Mouse (Mus musculus) heart, adult 2 months (tissue): Measurements from ENCODE around the gene Sorl1. TPM values are rescaled to one million over a fixed set of nuclear protein-coding genes. Genes with fewer than 3 reads are reported as not detected.

ENCODE experiments used
- DNase-seq, 2 experiments: peaks; one replicate each; pipeline ENCODE4 v3.0.0; 2021
- H3K27ac ChIP-seq: fragments of 200-600 bp; 2 replicates; pipeline ENCODE4 v1.8.1; 2022
- H3K27me3 ChIP-seq: fragments of 200-500 bp; 2 replicates; pipeline ENCODE4 v1.6.1; 2012; ENCODE audit warnings: mild to moderate bottlenecking, low read length, inconsistent platforms, mixed read lengths; ENCODE audit not compliant: control insufficient read depth, insufficient read depth
- H3K36me3 ChIP-seq: fragments of 200-500 bp; 2 replicates; pipeline ENCODE4 v1.6.1; 2012; ENCODE audit warnings: low read length, inconsistent platforms; ENCODE audit not compliant: control insufficient read depth, insufficient read depth
- H3K4me1 ChIP-seq: fragments of 200-500 bp; 2 replicates; pipeline ENCODE4 v1.6.1; 2011; ENCODE audit warnings: low read length; ENCODE audit not compliant: control insufficient read depth, insufficient read depth
- H3K4me3 ChIP-seq: fragments of 200-600 bp; 2 replicates; pipeline ENCODE4 v1.8.1; 2022
- H3K79me2 ChIP-seq: fragments of 200-500 bp; replicated peaks from 2 replicates; pipeline ENCODE4 v1.6.1; 2012; ENCODE audit warnings: mild to moderate bottlenecking, inconsistent platforms, low read length, moderate library complexity, mixed read lengths; ENCODE audit not compliant: control insufficient read depth, insufficient read depth
- H3K9ac ChIP-seq: fragments of 200-500 bp; 2 replicates; pipeline ENCODE4 v1.6.1; 2012; ENCODE audit warnings: low read depth, mild to moderate bottlenecking, control low read depth, inconsistent platforms, low read length, mixed read lengths
- CTCF ChIP-seq: fragments of 200-600 bp; IDR thresholded peaks from 2 replicates; pipeline ENCODE4 v1.8.1; 2022; ENCODE audit warnings: antibody characterized with exemption, mild to moderate bottlenecking, moderate library complexity
- EP300 ChIP-seq: fragments of 200-500 bp; IDR thresholded peaks from 2 replicates; pipeline ENCODE4 v1.6.1; 2011; ENCODE audit warnings: low read depth, low read length, control low read depth; ENCODE audit not compliant: insufficient read depth
- POLR2A ChIP-seq: fragments of 200-500 bp; IDR thresholded peaks from 2 replicates; pipeline ENCODE4 v1.6.1; 2011; ENCODE audit warnings: mild to moderate bottlenecking, low read depth, low read length, control low read depth; ENCODE audit not compliant: insufficient read depth
- WGBS: fragments of 180-500 bp; shearing (Covaris S2); methylation state at CpG from one replicate; pipeline ENCODE4 v1.1.7; 2018; 5-methylcytosine and 5-hydroxymethylcytosine counted together
- intact Hi-C: fragments of 180-260 bp; cut with DNase I; formaldehyde crosslinking; loops from one replicate; pipeline ENCODE4 v1.15.1; 2025
- polyA plus RNA-seq: library from polyadenylated mRNA; depleted of rRNA; stranded (reverse); fragments of >200 nt; gene quantifications from 2 replicates; pipeline ENCODE4 v1.2.3, GENCODE M21; 2012
- total RNA-seq, 2 experiments: library from RNA; stranded (reverse); gene quantifications; 2 replicates each; pipeline ENCODE4 v1.2.3; 2021

Sorl1 gene
- total and polyA plus RNA-seq, 3 experiments: 13.4 to 16.0 (median 14.1) TPM

GRCm38 (mm10) chr9:41995278-41995677, 128.8 kb downstream of the Sorl1 start:
- TF ChIP-seq CTCF (no peak), POLR2A (no peak), EP300 (no peak)
- intact Hi-C loops: no loop called here
- H3K27ac ChIP-seq: no peak overlapping the region

DNA sequence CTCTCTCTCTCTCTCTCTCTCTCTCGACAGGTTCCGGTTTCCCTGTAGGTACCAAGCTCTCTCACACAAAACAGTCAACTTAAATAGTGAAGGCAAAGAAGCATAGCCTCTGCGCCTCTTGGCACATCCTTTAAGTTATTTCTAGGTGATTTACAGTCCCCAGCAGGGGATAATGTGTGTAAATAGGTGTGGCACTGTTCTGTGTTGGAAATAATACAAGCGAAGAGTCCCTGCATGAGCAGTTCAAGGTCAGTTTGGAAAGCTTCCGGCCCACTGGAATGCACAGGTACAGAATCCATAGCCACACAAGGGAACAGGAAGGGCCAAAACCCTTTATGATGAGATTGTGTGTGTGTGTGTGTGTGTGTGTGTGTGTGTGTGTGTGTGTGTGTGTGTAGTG, 130.3 kb downstream of the Sorl1 start:
- Histone ChIP-seq H3K79me2 (no peaks in the 10 kb centered on the region), H3K27ac (no peak overlapping the region), H3K4me1 (no peaks in the 10 kb centered on the region), H3K4me3 (no peak overlapping the region), H3K9ac (no peak overlapping the region), H3K36me3 (no peaks in the 10 kb centered on the region), H3K27me3 (no peaks in the 10 kb centered on the region)
- TF ChIP-seq POLR2A: no peak
- no peak for DNase-seq
- intact Hi-C loops: no loop called here
- 86% methylated on average over 5 of the region's 5 CpGs for WGBS

More at GRCm38 (mm10) chr9:41995278-41995677, 128.8 kb downstream of the Sorl1 start:
- no peak for DNase-seq
- Histone ChIP-seq H3K36me3 (no peaks in the 10 kb centered on the region), H3K4me3 (no peak overlapping the region), H3K4me1 (no peaks in the 10 kb centered on the region), H3K9ac (no peak overlapping the region), H3K79me2 (no peaks in the 10 kb centered on the region), H3K27me3 (no peaks in the 10 kb centered on the region)
- 88% methylated on average over 9 of the region's 9 CpGs for WGBS

- TF ChIP-seq CTCF (no peak), EP300 (no peak), POLR2A (no peak)
- H3K36me3 ChIP-seq: no peaks in the 10 kb centered on the region
- intact Hi-C loops: no loop called here
- no peaks in the 10 kb centered on the region for H3K79me2 ChIP-seq
- H3K9ac ChIP-seq: no peak overlapping the region
- no peak overlapping the region for H3K4me3 ChIP-seq
- H3K27me3 ChIP-seq: no peaks in the 10 kb centered on the region
- WGBS: 44% methylated on average over 5 of the region's 5 CpGs
- no peak for DNase-seq
- H3K27ac ChIP-seq: no peak overlapping the region
- H3K4me1 ChIP-seq: no peaks in the 10 kb centered on the region
These were observed 131.3 kb downstream of the Sorl1 start for GRCm38 (mm10) chr9:41992841-41993240.

DNA sequence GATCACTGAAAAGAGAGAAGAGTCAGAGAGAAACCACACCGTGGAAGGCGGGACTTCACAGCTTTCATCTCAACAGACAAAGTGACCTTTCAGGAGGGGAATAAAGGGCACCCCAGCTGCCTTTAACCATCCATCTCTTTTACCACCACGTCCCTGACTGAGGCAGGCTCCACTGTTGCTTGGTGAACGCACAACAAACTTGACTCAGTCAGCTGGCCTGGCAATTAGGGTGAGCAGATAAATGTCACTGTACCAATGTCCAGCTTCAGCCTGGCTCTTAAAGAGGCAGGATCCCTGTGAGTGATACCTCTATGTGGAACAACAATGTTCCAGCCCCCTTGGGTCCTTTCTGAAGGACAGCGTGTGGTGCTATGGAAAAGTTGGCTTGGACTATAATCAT, 138.5 kb downstream of the Sorl1 start:
- Histone ChIP-seq H3K4me3 (no peak overlapping the region), H3K36me3 (no peaks in the 10 kb centered on the region), H3K79me2 (no peaks in the 10 kb centered on the region), H3K4me1 (no peaks in the 10 kb centered on the region), H3K27ac (no peak overlapping the region), H3K9ac (no peak overlapping the region), H3K27me3 (no peaks in the 10 kb centered on the region)
- intact Hi-C loops: no loop called here
- 59% methylated on average over 5 of the region's 5 CpGs for WGBS
- DNase-seq: no peak
- no peak for TF ChIP-seq POLR2A
- no peak for TF ChIP-seq CTCF
- TF ChIP-seq EP300: no peak

- WGBS: 82% methylated on average over 9 of the region's 9 CpGs
- no peaks in the 10 kb centered on the region for H3K36me3 ChIP-seq
- H3K79me2 ChIP-seq: no peaks in the 10 kb centered on the region
- H3K9ac ChIP-seq: no peak overlapping the region
- no peak overlapping the region for H3K4me3 ChIP-seq
- no peak for TF ChIP-seq EP300
- TF ChIP-seq CTCF: no peak
- intact Hi-C loops: no loop called here
- H3K27me3 ChIP-seq: no peaks in the 10 kb centered on the region
- H3K27ac ChIP-seq: no peak overlapping the region
- DNase-seq: no peak
- H3K4me1 ChIP-seq: no peaks in the 10 kb centered on the region
These were observed 139.0 kb downstream of the Sorl1 start for GRCm38 (mm10) chr9:41985052-41985451.

DNA sequence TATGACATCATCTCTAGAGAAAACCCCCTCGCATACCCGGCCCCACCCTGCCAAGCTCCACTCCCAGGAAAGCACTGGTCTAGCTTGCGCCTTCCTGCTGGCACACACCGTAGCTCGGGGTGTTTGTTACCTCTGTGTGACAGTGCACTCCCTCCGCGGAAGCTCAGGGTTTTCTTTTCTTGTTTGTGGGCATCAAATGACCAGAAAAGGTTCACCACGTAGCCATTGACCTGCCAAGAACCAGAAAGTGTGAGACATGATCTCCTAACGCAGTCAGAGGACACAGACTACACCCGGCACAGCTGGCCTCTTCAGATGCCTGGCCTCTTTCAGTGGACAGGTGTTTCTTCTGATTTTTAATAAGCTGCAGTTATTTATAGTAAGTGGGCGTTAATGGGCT, 139.8 kb downstream of the Sorl1 start:
- Histone ChIP-seq H3K36me3 (no peaks in the 10 kb centered on the region), H3K27ac (no peak overlapping the region), H3K4me1 (no peaks in the 10 kb centered on the region), H3K27me3 (no peaks in the 10 kb centered on the region), H3K4me3 (no peak overlapping the region), H3K9ac (no peak overlapping the region), H3K79me2 (no peaks in the 10 kb centered on the region)
- 84% methylated on average over 11 of the region's 11 CpGs for WGBS
- intact Hi-C loops: no loop called here
- TF ChIP-seq POLR2A (no peak), EP300 (no peak), CTCF (no peak)
- no peak for DNase-seq

DNA sequence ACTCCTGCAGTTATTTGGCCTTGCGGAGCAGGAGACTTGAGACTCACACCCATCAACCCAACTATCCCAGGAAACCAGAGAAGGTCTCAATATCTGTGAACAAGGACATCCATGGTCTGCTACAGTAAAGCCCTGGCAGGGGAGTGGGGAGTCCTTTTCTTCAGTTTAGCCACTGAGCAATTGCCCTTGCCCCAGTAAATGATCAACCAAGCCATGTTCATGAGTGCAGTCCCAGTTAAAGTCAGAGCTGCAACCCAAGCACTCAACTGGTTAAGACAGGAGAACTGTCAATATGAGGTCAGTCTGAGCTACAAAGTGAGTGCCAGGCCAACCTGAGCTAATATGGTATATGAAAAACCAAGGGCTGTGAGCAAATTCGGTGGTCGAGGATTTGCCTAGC, 140.8 kb downstream of the Sorl1 start:
- H3K27ac ChIP-seq: no peak overlapping the region
- no peaks in the 10 kb centered on the region for H3K27me3 ChIP-seq
- no peaks in the 10 kb centered on the region for H3K4me1 ChIP-seq
- no peaks in the 10 kb centered on the region for H3K79me2 ChIP-seq
- no peak for DNase-seq
- no peaks in the 10 kb centered on the region for H3K36me3 ChIP-seq
- intact Hi-C loops: no loop called here
- TF ChIP-seq POLR2A (no peak), EP300 (no peak), CTCF (no peak)
- H3K4me3 ChIP-seq: no peak overlapping the region
- 92% methylated on average over 3 of the region's 3 CpGs for WGBS
- no peak overlapping the region for H3K9ac ChIP-seq
